Mouse (Mus musculus) liver, adult 2 months (tissue): ENCODE data around the gene Clec12a. TPM values are rescaled to one million over a fixed set of nuclear protein-coding genes. Genes with fewer than 3 reads are reported as not detected.

Source experiments
- DNase-seq: peaks from one replicate; pipeline ENCODE4 v3.0.0-alpha.2; 2011; ENCODE audit warnings: low read depth, low spot score; ENCODE audit errors: extremely low read depth
- H3K27ac ChIP-seq: fragments of 200-500 bp; replicated peaks from 2 replicates; pipeline ENCODE4 v1.5.1; 2012; ENCODE audit warnings: low read depth, mild to moderate bottlenecking, control low read depth, inconsistent platforms, low read length; ENCODE audit not compliant: insufficient read depth
- H3K27me3 ChIP-seq: fragments of 200-500 bp; 2 replicates; pipeline ENCODE4 v1.6.1; 2012; ENCODE audit warnings: mild to moderate bottlenecking, moderate library complexity, low read length, inconsistent platforms; ENCODE audit not compliant: control insufficient read depth, insufficient read depth
- H3K36me3 ChIP-seq: fragments of 200-500 bp; 2 replicates; pipeline ENCODE4 v1.6.1; 2012; ENCODE audit warnings: low read length, inconsistent platforms; ENCODE audit not compliant: control insufficient read depth, insufficient read depth
- H3K4me1 ChIP-seq: fragments of 200-500 bp; 2 replicates; pipeline ENCODE4 v1.6.1; 2011; ENCODE audit warnings: low read length; ENCODE audit not compliant: control insufficient read depth, insufficient read depth
- H3K4me3 ChIP-seq: fragments of 200-500 bp; 2 replicates; pipeline ENCODE4 v1.5.1; 2011; ENCODE audit warnings: low read depth, mild to moderate bottlenecking, control low read depth, low read length, moderate library complexity; ENCODE audit not compliant: insufficient read depth
- H3K79me2 ChIP-seq: fragments of 200-500 bp; 2 replicates; pipeline ENCODE4 v1.6.1; 2012; ENCODE audit warnings: inconsistent platforms, mild to moderate bottlenecking, low read length, moderate library complexity; ENCODE audit not compliant: control insufficient read depth, insufficient read depth
- H3K9ac ChIP-seq: fragments of 200-500 bp; 2 replicates; pipeline ENCODE4 v1.6.1; 2012; ENCODE audit warnings: low read depth, mild to moderate bottlenecking, control low read depth, inconsistent platforms, low read length
- CTCF ChIP-seq: fragments of 200-500 bp; IDR thresholded peaks from 2 replicates; pipeline ENCODE4 v1.5.1; 2011; ENCODE audit warnings: low read depth, low read length, control low read depth
- POLR2A ChIP-seq: fragments of 200-500 bp; IDR thresholded peaks from 2 replicates; pipeline ENCODE4 v1.6.1; 2011; ENCODE audit warnings: low read length, control low read depth; ENCODE audit not compliant: insufficient read depth; ENCODE audit errors: extremely low read depth
- WGBS: fragments of 180-500 bp; shearing (Covaris S2); methylation state at CpG from one replicate; pipeline ENCODE4 v1.1.7; 2018; 5-methylcytosine and 5-hydroxymethylcytosine counted together
- polyA plus RNA-seq: library from polyadenylated mRNA; depleted of rRNA; stranded (reverse); fragments of >200 nt; gene quantifications from 2 replicates; pipeline ENCODE4 v1.2.3, GENCODE M21; 2012
- total RNA-seq: library from RNA; depleted of rRNA; stranded (reverse); fragments of >200 nt; gene quantifications from 2 replicates; pipeline ENCODE4 v1.2.3, GENCODE M21; 2014

Gene Clec12a
- total and polyA plus RNA-seq, 2 experiments = 1.2 to 6.5 TPM

GRCm38 (mm10) chr6:129359515-129359914 is 17.0 kb downstream of the Clec12a start:
- no peak for DNase-seq
- H3K36me3 ChIP-seq = no peaks in the 10 kb centered on the region
- H3K27me3 ChIP-seq = no peaks in the 10 kb centered on the region
- WGBS = 87% methylated on average over 2 of the region's 2 CpGs
- no peak overlapping the region for H3K27ac ChIP-seq
- no peak for TF ChIP-seq POLR2A
- no peak for TF ChIP-seq CTCF
- no peak overlapping the region for H3K4me3 ChIP-seq
- no peaks in the 10 kb centered on the region for H3K79me2 ChIP-seq
- no peaks in the 10 kb centered on the region for H3K4me1 ChIP-seq
- no peak overlapping the region for H3K9ac ChIP-seq

GRCm38 (mm10) chr6:129363942-129364341 is 21.5 kb downstream of the Clec12a start:
- H3K9ac ChIP-seq = no peak overlapping the region
- H3K27ac ChIP-seq = no peak overlapping the region
- H3K27me3 ChIP-seq = no peaks in the 10 kb centered on the region
- TF ChIP-seq POLR2A (no peak), CTCF (no peak)
- H3K4me1 ChIP-seq = no peaks in the 10 kb centered on the region
- WGBS = 56% methylated on average over 1 of the region's 1 CpGs
- no peak overlapping the region for H3K4me3 ChIP-seq
- no peaks in the 10 kb centered on the region for H3K79me2 ChIP-seq
- H3K36me3 ChIP-seq = no peaks in the 10 kb centered on the region
- no peak for DNase-seq

DNA sequence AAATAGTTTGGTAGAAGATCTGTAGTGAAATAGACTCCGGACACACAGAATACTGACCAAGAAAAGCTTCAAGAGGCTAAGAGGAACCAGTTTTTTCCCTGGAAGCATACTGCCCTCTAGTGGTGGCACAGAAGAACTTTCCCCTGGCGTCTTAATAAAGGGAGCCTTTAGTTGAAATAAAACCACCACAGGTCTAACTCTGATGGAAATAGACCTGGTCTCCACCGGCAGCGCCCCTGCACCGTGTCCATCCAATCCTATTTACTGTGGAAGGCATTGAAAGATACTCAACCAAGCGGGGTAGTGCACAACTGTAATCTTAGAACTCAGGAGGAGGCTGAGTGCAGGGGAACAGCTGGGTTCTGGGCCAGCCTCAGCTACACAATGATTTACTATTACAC is 23.5 kb downstream of the Clec12a start:
- peak; percentile 58 for DNase-seq
- no peaks in the 10 kb centered on the region for H3K79me2 ChIP-seq
- no peaks in the 10 kb centered on the region for H3K4me1 ChIP-seq
- no peak overlapping the region for H3K9ac ChIP-seq
- no peaks in the 10 kb centered on the region for H3K36me3 ChIP-seq
- H3K27ac ChIP-seq = no peak overlapping the region
- TF ChIP-seq POLR2A (no peak), CTCF (peak; percentile 55)
- no peak overlapping the region for H3K4me3 ChIP-seq
- 11% methylated on average over 6 of the region's 6 CpGs for WGBS
- H3K27me3 ChIP-seq = no peaks in the 10 kb centered on the region

DNA sequence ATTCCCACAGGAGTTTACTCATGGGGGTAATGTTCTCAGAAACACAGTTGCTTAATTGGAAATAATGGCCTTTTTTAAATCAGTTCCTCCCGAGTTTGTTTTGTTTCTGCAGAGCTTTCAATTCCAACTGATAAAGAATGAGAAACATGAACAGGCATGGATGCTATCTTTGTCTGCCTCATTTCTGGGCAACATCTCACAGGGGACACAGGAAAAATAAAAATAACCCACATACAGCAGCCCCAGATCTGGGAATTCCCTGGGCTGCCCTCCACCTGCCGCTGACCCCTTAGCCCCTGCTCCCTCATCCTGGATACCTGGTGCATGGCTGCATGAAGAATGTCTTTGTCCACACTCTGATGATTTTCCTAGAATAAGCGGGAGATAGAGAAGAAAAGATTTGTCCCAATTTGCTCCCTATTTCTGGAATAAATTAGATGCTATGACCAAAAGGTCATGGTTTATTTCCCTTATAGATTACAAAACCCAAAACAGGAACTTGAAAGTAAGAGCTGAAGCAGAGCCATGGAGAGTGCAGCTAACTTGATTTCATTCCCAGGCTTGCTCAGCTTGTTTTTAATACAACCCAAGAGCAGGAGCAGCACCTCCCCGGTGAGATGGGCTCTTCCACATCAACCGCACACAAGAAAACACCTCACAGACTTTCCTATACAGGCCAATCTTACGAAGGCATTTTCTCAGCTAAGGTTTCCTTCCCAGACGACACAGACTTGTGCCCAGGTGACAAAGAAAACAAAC is 27.1 kb downstream of the Clec12a start:
- Histone ChIP-seq H3K79me2 (no peaks in the 10 kb centered on the region), H3K9ac (no peak overlapping the region), H3K4me3 (no peak overlapping the region), H3K4me1 (no peaks in the 10 kb centered on the region; the same call in 1 of the 2 replicates), H3K27ac (peak overlapping the region; percentile 70), H3K36me3 (no peaks in the 10 kb centered on the region), H3K27me3 (no peaks in the 10 kb centered on the region)
- 67% methylated on average over 7 of the region's 7 CpGs for WGBS
- no peak for TF ChIP-seq CTCF
- no peak for TF ChIP-seq POLR2A
- peak; percentile 32 for DNase-seq

DNA sequence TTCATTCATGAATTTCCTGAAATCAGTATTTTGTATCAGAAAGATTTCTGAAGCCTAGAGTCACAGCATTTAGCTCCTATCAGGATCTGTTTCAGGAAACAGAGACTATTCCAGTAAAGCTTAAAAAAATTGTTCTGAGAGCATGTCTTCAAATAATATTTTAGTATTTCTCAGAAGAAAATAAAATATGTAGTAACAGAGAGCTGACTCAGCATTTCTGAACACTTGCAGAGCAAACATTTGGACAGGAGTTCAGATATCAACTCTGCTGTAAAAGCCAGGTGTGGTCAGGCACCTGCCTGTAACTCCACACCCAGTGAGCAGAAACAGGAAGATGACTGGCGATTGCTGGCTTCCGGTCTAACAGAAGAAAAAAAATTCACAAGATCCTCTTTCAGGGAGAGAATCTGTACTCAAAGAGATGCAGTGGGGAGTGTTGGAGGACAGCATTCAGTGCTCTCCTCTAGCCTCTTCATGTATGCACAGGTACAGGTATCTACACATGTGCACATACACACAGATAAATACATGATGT is 32.5 kb downstream of the Clec12a start:
- TF ChIP-seq POLR2A (no peak), CTCF (no peak)
- no peak for DNase-seq
- H3K36me3 ChIP-seq = no peaks in the 10 kb centered on the region
- no peaks in the 10 kb centered on the region; the same call in 1 of the 2 replicates for H3K4me1 ChIP-seq
- no peak overlapping the region for H3K4me3 ChIP-seq
- 83% methylated on average over 2 of the region's 2 CpGs for WGBS
- H3K9ac ChIP-seq = no peak overlapping the region
- no peaks in the 10 kb centered on the region for H3K27me3 ChIP-seq
- no peak overlapping the region for H3K27ac ChIP-seq
- H3K79me2 ChIP-seq = no peaks in the 10 kb centered on the region

GRCm38 (mm10) chr6:129380454-129380853 is 38.0 kb downstream of the Clec12a start:
- Histone ChIP-seq H3K4me3 (no peak overlapping the region), H3K27ac (no peak overlapping the region), H3K9ac (no peak overlapping the region), H3K27me3 (no peaks in the 10 kb centered on the region), H3K4me1 (peaks cover 5% of the 10 kb centered on the region; the same call in 1 of the 2 replicates), H3K36me3 (no peaks in the 10 kb centered on the region), H3K79me2 (no peaks in the 10 kb centered on the region)
- no peak for DNase-seq
- 95% methylated on average over 4 of the region's 4 CpGs for WGBS
- no peak for TF ChIP-seq CTCF
- no peak for TF ChIP-seq POLR2A
